Mouse (Mus musculus) heart, adult 2 months (tissue): Measurements from ENCODE around the gene Zfp612. TPM values are rescaled to one million over a fixed set of nuclear protein-coding genes. Genes with fewer than 3 reads are reported as not detected.

Experiments used
- DNase-seq, 2 experiments: peaks; one replicate each; pipeline ENCODE4 v3.0.0; 2021
- H3K27ac ChIP-seq: fragments of 200-600 bp; 2 replicates; pipeline ENCODE4 v1.8.1; 2022
- H3K27me3 ChIP-seq: fragments of 200-500 bp; 2 replicates; pipeline ENCODE4 v1.6.1; 2012; ENCODE audit warnings: mild to moderate bottlenecking, low read length, inconsistent platforms, mixed read lengths; ENCODE audit not compliant: control insufficient read depth, insufficient read depth
- H3K36me3 ChIP-seq: fragments of 200-500 bp; 2 replicates; pipeline ENCODE4 v1.6.1; 2012; ENCODE audit warnings: low read length, inconsistent platforms; ENCODE audit not compliant: control insufficient read depth, insufficient read depth
- H3K4me1 ChIP-seq: fragments of 200-500 bp; 2 replicates; pipeline ENCODE4 v1.6.1; 2011; ENCODE audit warnings: low read length; ENCODE audit not compliant: control insufficient read depth, insufficient read depth
- H3K4me3 ChIP-seq: fragments of 200-600 bp; 2 replicates; pipeline ENCODE4 v1.8.1; 2022
- H3K79me2 ChIP-seq: fragments of 200-500 bp; replicated peaks from 2 replicates; pipeline ENCODE4 v1.6.1; 2012; ENCODE audit warnings: mild to moderate bottlenecking, inconsistent platforms, low read length, moderate library complexity, mixed read lengths; ENCODE audit not compliant: control insufficient read depth, insufficient read depth
- H3K9ac ChIP-seq: fragments of 200-500 bp; 2 replicates; pipeline ENCODE4 v1.6.1; 2012; ENCODE audit warnings: low read depth, mild to moderate bottlenecking, control low read depth, inconsistent platforms, low read length, mixed read lengths
- CTCF ChIP-seq: fragments of 200-600 bp; IDR thresholded peaks from 2 replicates; pipeline ENCODE4 v1.8.1; 2022; ENCODE audit warnings: antibody characterized with exemption, mild to moderate bottlenecking, moderate library complexity
- EP300 ChIP-seq: fragments of 200-500 bp; IDR thresholded peaks from 2 replicates; pipeline ENCODE4 v1.6.1; 2011; ENCODE audit warnings: low read depth, low read length, control low read depth; ENCODE audit not compliant: insufficient read depth
- POLR2A ChIP-seq: fragments of 200-500 bp; IDR thresholded peaks from 2 replicates; pipeline ENCODE4 v1.6.1; 2011; ENCODE audit warnings: mild to moderate bottlenecking, low read depth, low read length, control low read depth; ENCODE audit not compliant: insufficient read depth
- WGBS: fragments of 180-500 bp; shearing (Covaris S2); methylation state at CpG from one replicate; pipeline ENCODE4 v1.1.7; 2018; 5-methylcytosine and 5-hydroxymethylcytosine counted together
- intact Hi-C: fragments of 180-260 bp; cut with DNase I; formaldehyde crosslinking; loops from one replicate; pipeline ENCODE4 v1.15.1; 2025
- polyA plus RNA-seq: library from polyadenylated mRNA; depleted of rRNA; stranded (reverse); fragments of >200 nt; gene quantifications from 2 replicates; pipeline ENCODE4 v1.2.3, GENCODE M21; 2012; rRNA removed
- total RNA-seq, 2 experiments: library from RNA; stranded (reverse); gene quantifications; 2 replicates each; pipeline ENCODE4 v1.2.3; 2021

Zfp612 gene
- total and polyA plus RNA-seq, 3 experiments: 2.7 to 6.8 (median 6.5) TPM

DNA sequence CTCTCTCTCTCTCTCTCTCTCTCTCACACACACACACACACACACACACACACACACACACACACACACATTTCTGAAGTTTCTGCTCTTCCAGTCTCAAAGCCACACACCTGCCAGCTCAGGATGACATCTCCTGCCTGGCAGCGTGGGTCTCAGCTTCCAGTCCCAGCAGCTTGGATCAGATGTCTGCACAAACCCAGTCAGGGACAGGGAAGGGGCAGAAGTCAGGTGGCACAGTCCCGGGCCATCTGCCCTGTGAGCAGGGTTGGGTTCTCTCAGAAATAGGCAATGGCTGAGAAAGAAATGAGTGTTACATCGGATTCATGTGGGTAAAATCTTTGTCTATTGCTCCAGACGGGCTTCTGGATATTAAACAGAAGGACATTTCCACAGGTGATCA is 61.2 kb downstream of the Zfp612 start:
- intact Hi-C loops: no loop called here
- Histone ChIP-seq H3K4me3 (no peak overlapping the region), H3K27ac (no peak overlapping the region)

More for the DNA sequence above, 61.2 kb downstream of the Zfp612 start:
- no peak for TF ChIP-seq EP300
- no peak for TF ChIP-seq POLR2A
- TF ChIP-seq CTCF: no peak
- no peaks in the 10 kb centered on the region for H3K36me3 ChIP-seq
- no peaks in the 10 kb centered on the region for H3K4me1 ChIP-seq
- no peak for DNase-seq
- no peaks in the 10 kb centered on the region for H3K79me2 ChIP-seq
- H3K27me3 ChIP-seq: no peaks in the 10 kb centered on the region
- no peak overlapping the region for H3K9ac ChIP-seq
- 53% methylated on average over 4 of the region's 4 CpGs for WGBS

Other genes starting within 250 kb of the Zfp612 start
- 1 to 10 TPM; 3.2 to 4.6 TPM for gene Phlpp2, start 211.2 kb upstream of the Zfp612 start, total RNA-seq
- 2.1 and 4.2 TPM in 2 replicates for gene Phlpp2, start 211.2 kb upstream of the Zfp612 start, polyA plus RNA-seq
- under 1 TPM; 0.11 to 0.31 TPM for gene Marveld3, start 117.5 kb upstream of the Zfp612 start, total RNA-seq
- 0.10 and 0.12 TPM in 2 replicates for gene Marveld3, start 117.5 kb upstream of the Zfp612 start, polyA plus RNA-seq
- gene Tat, start 89.3 kb upstream of the Zfp612 start, total RNA-seq: 1 to 10 TPM in 1 of 2 experiments, under 1 TPM in 1; 0.89 to 1.1 TPM
- gene Tat, start 89.3 kb upstream of the Zfp612 start, polyA plus RNA-seq: 1.3 TPM in 2 replicates
- 1 to 10 TPM; 3.2 to 3.3 TPM for gene Chst4, start 40.0 kb upstream of the Zfp612 start, total RNA-seq
- 5.6 and 5.7 TPM in 2 replicates for gene Chst4, start 40.0 kb upstream of the Zfp612 start, polyA plus RNA-seq
- not detected for gene Gm21964, start 21.5 kb downstream of the Zfp612 start, total RNA-seq
- gene Gm21964, start 21.5 kb downstream of the Zfp612 start, polyA plus RNA-seq: not detected in 2 replicates
- gene Gm17720, start 23.0 kb downstream of the Zfp612 start, total RNA-seq: not detected
- not detected in 2 replicates for gene Gm17720, start 23.0 kb downstream of the Zfp612 start, polyA plus RNA-seq
- not detected for gene Calb2, start 88.5 kb downstream of the Zfp612 start, total RNA-seq
- gene Calb2, start 88.5 kb downstream of the Zfp612 start, polyA plus RNA-seq: not detected in 2 replicates
- 1 to 10 TPM; 2.9 to 3.2 TPM for gene Cmtr2, start 135.9 kb downstream of the Zfp612 start, total RNA-seq
- 1.9 and 2.6 TPM in 2 replicates for gene Cmtr2, start 135.9 kb downstream of the Zfp612 start, polyA plus RNA-seq
- gene Hydin, start 187.2 kb downstream of the Zfp612 start, total RNA-seq: under 1 TPM; 0.05 to 0.10 TPM
- gene Hydin, start 187.2 kb downstream of the Zfp612 start, polyA plus RNA-seq: 0.09 and 0.21 TPM in 2 replicates